Mouse (Mus musculus) cerebellum, adult 11 months (tissue): ENCODE measurements at regions not wholly inside any gene's neighbourhood (a gene's known extent, or its start where the extent isn't known, plus 50 kb on each side); places are given as distances from the start of the nearest gene placed in this dataset.

Source experiments
- DNase-seq: peaks from one replicate; pipeline ENCODE4 v3.0.0; 2022

DNA sequence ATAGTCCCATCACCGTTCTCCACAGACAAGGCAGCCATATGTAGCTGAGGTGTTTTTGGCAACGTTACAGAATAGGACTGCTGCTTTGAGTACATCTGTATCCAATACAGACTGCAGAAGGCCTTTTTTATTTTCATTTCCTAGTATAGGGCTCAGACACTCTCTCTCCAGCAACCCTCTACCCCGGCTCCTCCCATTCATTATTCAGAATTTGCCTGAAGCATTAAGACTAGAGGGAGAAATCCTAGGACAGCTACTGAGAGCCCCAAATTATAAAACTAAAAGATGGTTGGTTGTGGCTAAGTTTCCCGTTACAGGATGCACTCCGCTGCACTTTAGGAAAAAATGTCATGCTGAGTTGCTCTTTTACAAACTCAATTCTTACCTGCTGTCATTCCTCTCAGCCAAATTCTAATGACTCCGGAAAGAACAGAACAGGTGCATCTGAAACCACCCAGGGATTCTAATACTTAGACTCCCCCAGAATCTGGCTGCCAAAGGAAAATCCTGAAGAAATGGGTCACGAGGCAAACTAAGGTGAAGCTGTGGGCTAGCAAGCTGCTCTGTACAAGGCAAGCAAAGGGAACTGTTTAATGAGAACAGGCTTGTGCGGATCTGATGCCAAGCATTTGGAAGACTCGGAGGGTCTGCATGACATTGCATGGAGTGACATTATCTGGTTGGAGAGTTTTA, 189.1 kb upstream of the Dph6 start:
- DNase-seq = peak; percentile 8

GRCm38 (mm10) chr2:114844389-114844771, 189.6 kb upstream of the Dph6 start:
- DNase-seq = no peak

GRCm38 (mm10) chr2:114848439-114848838, 193.7 kb upstream of the Dph6 start:
- no peak for DNase-seq

- DNase-seq = no peak
These were observed 194.2 kb upstream of the Dph6 start for GRCm38 (mm10) chr2:114848914-114849313.

- peak; percentile 44 for DNase-seq
These were observed 199.2 kb upstream of the Dph6 start for GRCm38 (mm10) chr2:114853715-114854530.

- DNase-seq = no peak
These were observed 217.5 kb upstream of the Dph6 start for GRCm38 (mm10) chr2:114872272-114872671.

GRCm38 (mm10) chr2:114873090-114873489, 218.3 kb upstream of the Dph6 start:
- DNase-seq = no peak

GRCm38 (mm10) chr2:114879084-114879483, 224.3 kb upstream of the Dph6 start:
- no peak for DNase-seq

DNA sequence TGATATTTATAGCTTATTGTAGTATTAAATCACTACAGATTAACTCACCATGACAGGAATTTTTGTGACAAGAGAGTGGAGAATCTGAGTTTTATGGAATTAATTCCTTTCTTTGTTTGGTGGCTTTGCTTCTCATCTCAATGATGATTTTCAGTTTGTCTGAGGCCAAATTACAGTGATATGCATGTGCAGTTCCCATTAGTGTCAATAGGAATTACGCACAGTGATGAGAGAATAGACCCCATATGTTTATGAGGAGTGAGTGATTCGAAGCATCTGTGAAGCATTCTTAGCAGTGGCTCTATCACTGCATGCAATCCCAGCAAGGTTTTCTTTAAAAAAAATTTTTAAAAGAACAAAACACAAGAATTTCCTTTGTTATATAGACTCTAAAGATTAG, 225.0 kb upstream of the Dph6 start:
- no peak for DNase-seq

GRCm38 (mm10) chr2:114885734-114886260, 231.0 kb upstream of the Dph6 start:
- DNase-seq = no peak

GRCm38 (mm10) chr2:114898812-114899211, 244.0 kb upstream of the Dph6 start:
- no peak for DNase-seq

DNA sequence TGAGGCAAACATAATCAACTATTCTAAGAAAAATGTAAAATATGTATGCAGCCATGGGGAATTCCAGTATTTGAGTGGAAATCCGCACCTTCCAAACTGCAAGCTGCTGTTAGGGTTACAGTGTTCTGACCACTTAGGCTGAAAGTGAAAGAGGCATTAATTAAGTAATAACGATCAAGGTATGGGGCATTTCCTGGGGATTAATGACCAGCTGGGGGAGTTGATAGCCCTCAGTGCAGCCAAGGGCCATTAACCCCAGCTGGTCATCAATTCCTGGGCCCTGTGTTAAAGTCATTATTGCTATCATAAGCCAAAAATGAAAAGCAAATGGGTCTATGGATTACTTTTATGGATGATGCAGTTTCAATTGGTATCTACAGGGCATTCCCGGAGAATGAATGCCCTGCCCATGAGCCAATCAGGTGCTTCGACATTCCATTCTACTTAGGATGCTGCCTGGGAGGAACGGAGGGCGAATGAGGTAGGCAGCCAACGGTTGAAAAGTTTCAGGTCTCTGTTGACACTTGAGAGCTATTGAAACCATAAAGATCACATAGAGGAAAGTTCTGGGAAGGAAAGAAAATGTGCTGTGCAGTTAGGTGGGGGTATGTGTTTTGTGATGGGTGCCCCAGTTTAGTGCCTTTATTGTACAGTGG, 257.2 kb upstream of the Dph6 start:
- no peak for DNase-seq

GRCm38 (mm10) chr2:114915025-114915690, 260.4 kb upstream of the Dph6 start:
- no peak for DNase-seq

DNA sequence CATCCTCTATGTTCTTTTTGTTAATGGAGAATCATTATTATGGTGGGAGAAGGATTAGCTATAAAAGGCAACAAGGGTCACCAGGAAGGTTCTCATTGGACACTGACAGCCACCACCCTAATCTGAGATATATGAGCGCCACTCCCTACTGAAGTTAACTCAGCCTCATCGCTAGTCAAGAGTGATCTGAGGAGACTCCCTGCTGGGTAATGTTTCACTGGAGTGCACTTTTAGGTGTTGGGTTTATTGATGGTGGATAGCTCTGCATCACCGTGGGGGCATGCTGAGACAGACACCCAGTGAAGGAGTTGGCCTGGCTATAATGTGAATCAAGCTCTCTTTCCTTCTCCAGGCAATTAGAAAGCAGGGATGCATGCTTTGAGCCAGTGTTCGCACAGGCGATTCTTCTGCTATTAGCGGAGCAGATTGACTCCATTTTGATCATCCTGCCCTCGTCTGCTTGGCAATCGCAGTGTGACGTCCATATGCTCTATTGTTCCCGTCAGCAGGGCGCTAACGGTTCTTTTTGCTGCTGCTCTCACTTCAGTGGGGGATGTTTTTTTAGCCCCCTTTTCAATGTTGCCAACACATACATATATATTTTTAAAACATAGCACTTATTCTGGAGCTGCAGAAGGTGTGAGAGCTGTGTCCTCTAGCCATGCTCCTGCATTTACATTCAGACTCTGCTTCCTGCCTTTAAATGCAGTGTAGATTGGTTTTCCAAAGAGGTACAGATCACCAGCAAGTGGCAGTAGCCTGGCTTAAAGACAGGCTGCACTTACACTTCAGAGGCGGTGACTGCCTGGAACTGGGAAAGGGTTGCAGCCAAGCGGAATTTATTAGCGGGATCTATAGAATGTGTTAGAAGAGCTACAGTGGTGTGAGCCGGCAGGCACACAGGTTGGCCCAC, 263.9 kb upstream of the Dph6 start:
- DNase-seq = no peak

DNA sequence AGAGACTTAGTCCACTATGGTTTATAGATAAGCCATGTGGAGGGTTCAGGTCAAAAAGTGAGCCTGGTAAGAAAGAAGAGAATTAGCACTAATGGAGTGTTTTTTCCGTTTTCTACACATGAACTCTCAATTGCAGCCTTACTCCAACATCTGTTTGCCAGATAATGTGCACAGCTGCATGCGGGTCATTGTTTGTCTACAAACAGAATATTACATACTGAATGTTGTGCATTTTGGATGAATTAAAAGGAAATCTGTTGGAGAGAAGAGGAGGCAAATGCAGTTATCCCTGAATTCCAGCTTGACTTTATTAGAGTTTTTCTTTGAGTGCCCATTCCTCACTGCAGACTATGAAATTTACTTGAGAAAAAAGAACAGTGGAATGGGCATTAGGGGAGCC, 269.1 kb upstream of the Dph6 start:
- DNase-seq = no peak

DNA sequence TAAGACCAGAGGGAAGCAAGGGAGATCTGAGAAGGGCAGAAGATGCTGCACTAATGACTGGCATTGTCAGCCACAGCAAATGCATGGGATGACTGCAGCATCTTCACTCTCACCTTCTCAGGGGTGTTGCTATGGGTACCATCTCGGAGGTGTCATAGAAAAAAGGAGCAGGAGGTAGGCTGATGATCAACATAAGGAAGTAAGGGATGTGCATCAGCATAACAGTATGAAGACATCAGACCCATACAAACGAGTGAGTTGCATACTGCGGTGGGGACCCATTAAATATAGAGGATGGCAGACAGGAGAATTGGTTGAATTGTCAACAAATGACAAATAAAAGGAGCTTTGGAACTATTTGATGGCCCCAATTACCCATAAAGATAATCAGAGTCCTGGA, 280.7 kb upstream of the Dph6 start:
- no peak for DNase-seq

DNA sequence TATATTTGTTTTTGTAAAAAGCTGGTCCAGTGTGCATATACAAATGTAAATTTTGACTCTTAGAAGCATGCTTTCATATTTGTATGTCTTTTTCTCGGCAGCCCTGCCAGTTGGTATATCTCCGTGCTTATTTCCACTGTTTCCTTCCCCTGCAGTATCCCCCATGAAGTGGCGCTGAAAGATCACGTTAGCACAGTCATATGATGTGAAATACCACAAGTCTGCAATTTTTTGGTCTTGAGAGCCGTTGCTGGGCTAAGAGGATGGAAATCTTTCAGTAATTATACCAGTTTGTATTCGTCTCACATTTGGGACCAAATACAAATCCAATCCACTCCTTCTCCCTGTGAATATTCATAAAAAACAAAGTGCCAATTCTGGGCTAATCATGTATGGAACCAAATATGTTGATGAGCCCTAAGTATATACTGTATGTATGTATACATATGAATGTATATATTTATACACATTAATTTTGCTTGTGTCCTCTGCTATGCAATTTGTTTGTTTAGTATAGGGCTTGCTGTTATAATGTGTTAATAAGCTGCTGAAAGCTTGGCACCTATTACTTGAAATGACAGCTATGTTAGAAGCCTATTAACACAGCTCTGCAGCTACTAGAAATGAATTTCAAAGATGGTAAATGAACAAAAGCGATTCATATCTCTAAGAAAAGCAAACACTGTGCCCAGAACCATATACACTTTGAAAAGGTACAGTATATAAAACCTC, 283.8 kb upstream of the Dph6 start:
- DNase-seq = no peak

GRCm38 (mm10) chr2:114966111-114966510, 311.3 kb upstream of the Dph6 start:
- DNase-seq = no peak

DNA sequence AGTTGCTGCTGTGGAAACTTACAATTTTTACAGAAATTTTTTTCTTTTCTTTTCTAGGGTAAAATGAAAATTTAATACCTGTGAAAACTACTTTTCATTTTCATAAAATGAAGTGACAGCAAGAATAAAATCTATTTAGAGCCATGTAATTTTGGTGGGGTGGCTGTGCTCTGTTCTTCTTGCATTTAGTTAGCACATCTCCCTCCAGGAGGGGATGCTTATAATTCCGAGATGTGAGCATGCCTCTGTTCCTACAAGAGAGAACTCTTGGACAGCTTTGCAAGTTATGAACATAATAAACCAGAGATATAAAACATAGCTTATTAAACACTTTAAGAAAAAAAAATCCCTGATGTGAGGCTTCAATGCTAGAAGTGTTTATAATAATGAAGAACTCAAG, 313.9 kb upstream of the Dph6 start:
- no peak for DNase-seq

DNA sequence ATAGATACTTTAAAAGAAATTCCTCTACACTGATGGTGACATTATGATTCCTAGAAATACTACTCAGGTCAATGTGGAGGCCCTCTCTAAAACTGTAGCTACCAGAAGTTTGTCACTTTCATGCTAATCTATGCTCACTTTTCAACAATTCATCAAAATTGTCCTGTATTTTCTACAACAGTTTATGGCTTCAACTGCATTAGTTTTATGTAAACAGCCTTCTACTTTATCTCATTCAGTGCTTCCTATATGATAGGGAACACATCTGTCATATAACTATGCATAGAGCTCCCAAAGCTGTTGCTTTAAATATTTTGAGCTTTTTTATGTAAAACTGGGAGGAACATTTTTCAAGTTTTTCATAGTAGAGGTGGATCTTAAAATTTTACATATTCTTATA, 338.7 kb upstream of the Dph6 start:
- no peak for DNase-seq

DNA sequence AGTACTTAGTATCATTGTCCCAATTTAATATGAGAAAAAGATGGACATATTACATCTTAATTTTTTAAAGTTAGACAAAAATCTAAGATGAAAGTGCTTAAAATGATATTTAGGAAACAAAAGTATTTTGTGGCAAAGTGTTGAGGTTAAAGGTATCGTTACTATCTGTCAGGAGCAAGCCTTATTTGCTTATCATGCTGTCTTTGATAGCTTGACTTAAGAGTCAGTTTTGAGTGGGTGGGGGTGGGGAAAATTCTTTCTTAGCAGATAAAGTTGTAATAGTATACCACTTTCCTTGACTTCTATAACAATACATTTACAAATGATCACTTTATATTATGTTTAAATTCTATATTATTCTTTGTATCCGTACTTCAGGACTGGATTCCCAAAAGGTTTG, 339.1 kb upstream of the Dph6 start:
- DNase-seq = no peak
